Mouse (Mus musculus) effector memory CD4-positive, alpha-beta T cell, adult 7 months (primary cell): ENCODE data around the gene S100a1. TPM values are rescaled to one million over a fixed set of nuclear protein-coding genes. Genes with fewer than 3 reads are reported as not detected.

Experiments used
- polyA plus RNA-seq: library from polyadenylated mRNA; unstranded; fragments of 100-300 nt; shearing (Covaris generic); gene quantifications from one replicate; pipeline ENCODE4 v1.2.1, GENCODE M21; 2017

Gene S100a1
- polyA plus RNA-seq: 2.7 TPM

GRCm38 (mm10) chr3:90513796-90514590 is at the start of gene S100a1, which contains the start of gene S100a13:
Gene S100a1 (minus strand): TSS chr3:90514392.
Gene S100a13 (plus strand): TSS chr3:90514435.

GRCm38 (mm10) chr3:90560008-90560628 is 45.9 kb upstream of the S100a1 start, which contains the start of gene S100a3:
Gene S100a3 (plus strand): TSS chr3:90560578.

GRCm38 (mm10) chr3:90537141-90537904 is 23.1 kb upstream of the S100a1 start, which contains the start of gene S100a16:
Gene S100a16 (plus strand): TSS chr3:90537254.

GRCm38 (mm10) chr3:90526580-90526979 is 12.4 kb upstream of the S100a1 start, which contains the start of gene S100a14:
Gene S100a14 (plus strand): TSS chr3:90526856.

GRCm38 (mm10) chr3:90508950-90509746 is 5.0 kb downstream of the S100a1 start, which contains the start of gene Chtop:
Gene Chtop (minus strand): TSS chr3:90509498.

GRCm38 (mm10) chr3:90490696-90491256 is 23.4 kb downstream of the S100a1 start, which contains the start of gene Snapin:
Gene Snapin (minus strand): TSS chr3:90491033.

GRCm38 (mm10) chr3:90475831-90476611 is 38.2 kb downstream of the S100a1 start, which contains the start of gene Ilf2:
Gene Ilf2 (plus strand): TSS chr3:90476126.

GRCm38 (mm10) chr3:90465686-90466310 is 48.4 kb downstream of the S100a1 start, which contains the start of gene Npr1:
Gene Npr1 (minus strand): TSS chr3:90465866.

Other genes with a start within 250 kb of the S100a1 start
- gene Dennd4b, start 249.2 kb downstream of the S100a1 start, polyA plus RNA-seq: 29.0 TPM
- gene Gatad2b, start 221.2 kb downstream of the S100a1 start, polyA plus RNA-seq: 9.5 TPM
- not detected for gene Slc27a3, start 124.5 kb downstream of the S100a1 start, polyA plus RNA-seq
- gene Ints3, start 80.8 kb downstream of the S100a1 start, polyA plus RNA-seq: 22.0 TPM
- gene Npr1, start 48.5 kb downstream of the S100a1 start, polyA plus RNA-seq: not detected
- 88.3 TPM for gene Ilf2, start 38.3 kb downstream of the S100a1 start, polyA plus RNA-seq
- gene Snapin, start 23.4 kb downstream of the S100a1 start, polyA plus RNA-seq: 54.4 TPM
- gene Chtop, start 4.9 kb downstream of the S100a1 start, polyA plus RNA-seq: 165 TPM
- gene S100a13, start within 50 bp of the S100a1 start, polyA plus RNA-seq: 153 TPM
- not detected for gene S100a14, start 12.5 kb upstream of the S100a1 start, polyA plus RNA-seq
- gene S100a16, start 22.9 kb upstream of the S100a1 start, polyA plus RNA-seq: not detected
- gene S100a3, start 46.2 kb upstream of the S100a1 start, polyA plus RNA-seq: 3.4 TPM
- gene S100a2, start 75.9 kb upstream of the S100a1 start, polyA plus RNA-seq: not detected
- not detected for gene Gm42674, start 87.5 kb upstream of the S100a1 start, polyA plus RNA-seq
- 366 TPM for gene S100a4, start 89.4 kb upstream of the S100a1 start, polyA plus RNA-seq
- gene S100a5, start 94.1 kb upstream of the S100a1 start, polyA plus RNA-seq: not detected
- 1,053 TPM for gene S100a6, start 98.5 kb upstream of the S100a1 start, polyA plus RNA-seq
- 0.29 TPM for gene S100a7a, start 139.6 kb upstream of the S100a1 start, polyA plus RNA-seq
- gene S100a8, start 154.6 kb upstream of the S100a1 start, polyA plus RNA-seq: not detected
- not detected for gene S100a9, start 181.3 kb upstream of the S100a1 start, polyA plus RNA-seq
- gene Pglyrp4, start 212.5 kb upstream of the S100a1 start, polyA plus RNA-seq: not detected